Mouse (Mus musculus) midbrain, embryonic 14.5 days (tissue): Measurements from ENCODE around the gene Slc25a43. TPM values are rescaled to one million over a fixed set of nuclear protein-coding genes. Genes with fewer than 3 reads are reported as not detected.
"Not testable (repeated sequence)": the region's sequence is repeated elsewhere in the genome, so short reads cannot be mapped to it uniquely, and the experiment has no call there.

Experiments used
- ATAC-seq: fragments of 200-750 bp; cut with Nextera tagmentation; 2 replicates; pipeline ENCODE4 v1.8.0; 2017; ENCODE audit warnings: moderate number of reproducible peaks, moderate library complexity; ENCODE audit not compliant: low FRiP score, low TSS enrichment
- DNase-seq: peaks from one replicate; pipeline ENCODE4 v3.0.0-alpha.2; 2015
- H3K27ac ChIP-seq: fragments of 300-500 bp; sonication (generic); replicated peaks from 2 replicates; pipeline ENCODE4 v1.5.1; 2014; ENCODE audit warnings: mild to moderate bottlenecking, low read depth, low read length, moderate library complexity
- H3K27me3 ChIP-seq: fragments of 300-500 bp; sonication (generic); 2 replicates; pipeline ENCODE4 v1.6.1; 2014; ENCODE audit warnings: low read length, control low read depth, mixed read lengths; ENCODE audit not compliant: control insufficient read depth, insufficient read depth
- H3K36me3 ChIP-seq: fragments of 300-500 bp; sonication (generic); 2 replicates; pipeline ENCODE4 v1.6.1; 2014; ENCODE audit warnings: low read length, control low read depth; ENCODE audit not compliant: control insufficient read depth, insufficient read depth
- H3K4me1 ChIP-seq: fragments of 300-500 bp; sonication (generic); 2 replicates; pipeline ENCODE4 v1.6.1; 2014; ENCODE audit warnings: mild to moderate bottlenecking, antibody characterized with exemption, low read length, control low read depth; ENCODE audit not compliant: control insufficient read depth, insufficient read depth
- H3K4me2 ChIP-seq: fragments of 300-500 bp; sonication (generic); 2 replicates; pipeline ENCODE4 v1.6.1; 2014; ENCODE audit warnings: mild to moderate bottlenecking, low read length, moderate library complexity
- H3K4me3 ChIP-seq: fragments of 300-500 bp; sonication (generic); replicated peaks from 2 replicates; pipeline ENCODE4 v1.5.1; 2014; ENCODE audit warnings: low read depth, low read length
- H3K9ac ChIP-seq: fragments of 300-500 bp; sonication (generic); replicated peaks from 2 replicates; pipeline ENCODE4 v1.6.1; 2014; ENCODE audit warnings: mild to moderate bottlenecking, low read length, moderate library complexity
- H3K9me3 ChIP-seq: fragments of 300-500 bp; sonication (generic); 2 replicates; pipeline ENCODE4 v1.6.1; 2016; ENCODE audit warnings: low read length, control low read depth, mixed read lengths; ENCODE audit not compliant: control insufficient read depth
- WGBS: fragments of 180-500 bp; shearing (Covaris S2); extraction: QIAGEN DNeasy Blood & Tissue Kit; methylation state at CpG from one replicate; pipeline ENCODE4 v1.1.7; 2014; 5-methylcytosine and 5-hydroxymethylcytosine counted together
- polyA plus RNA-seq: library from polyadenylated mRNA; unstranded; fragments of >200 nt; fragmentation: Nextera tagmentation; extraction: Ambion mirVana; gene quantifications from 2 replicates; pipeline ENCODE4 v1.2.1, GENCODE M21; 2014

Gene Slc25a43
- polyA plus RNA-seq, 1 experiment from 2014 or later: 0.71 TPM

- H3K9me3 ChIP-seq: no peaks in the 10 kb centered on the region
- peaks cover 10% of the 10 kb centered on the region; the same call in 1 of the 2 replicates for H3K36me3 ChIP-seq
- peak overlapping the region; percentile 51 for H3K4me3 ChIP-seq
- H3K27ac ChIP-seq: peak overlapping the region; percentile 78
- peak; percentile 71 for ATAC-seq
- H3K4me1 ChIP-seq: no peaks in the 10 kb centered on the region
- WGBS: 9% methylated on average over 34 of the region's 41 CpGs
- H3K9ac ChIP-seq: peak overlapping the region; percentile 50
- peak overlapping the region; percentile 56 for H3K4me2 ChIP-seq
- DNase-seq: peak; percentile 87
- no peaks in the 10 kb centered on the region for H3K27me3 ChIP-seq
Observed at GRCm38 (mm10) chrX:36796163-36796581, 52.7 kb downstream of the Slc25a43 start.

- not testable (repeated sequence) for H3K9ac ChIP-seq
- WGBS: 74% methylated on average over 8 of the region's 8 CpGs
Observed at GRCm38 (mm10) chrX:36796734-36797133, 53.3 kb downstream of the Slc25a43 start.

GRCm38 (mm10) chrX:36799131-36799879 lies 55.8 kb downstream of the Slc25a43 start:
- Histone ChIP-seq H3K27me3 (no peaks in the 10 kb centered on the region), H3K4me2 (no peak overlapping the region), H3K9me3 (no peaks in the 10 kb centered on the region), H3K4me3 (no peak overlapping the region), H3K4me1 (no peaks in the 10 kb centered on the region), H3K27ac (no peak overlapping the region), H3K36me3 (peaks cover 10% of the 10 kb centered on the region; the same call in 1 of the 2 replicates), H3K9ac (no peak overlapping the region)
- ATAC-seq (no peak), DNase-seq (no peak)
- WGBS: 51% methylated on average over 6 of the region's 6 CpGs

More at GRCm38 (mm10) chrX:36796734-36797133, 53.3 kb downstream of the Slc25a43 start:
- peak overlapping the region; percentile 51 for H3K4me3 ChIP-seq
- not testable (repeated sequence) for H3K27me3 ChIP-seq, H3K9me3 ChIP-seq, DNase-seq, H3K36me3 ChIP-seq, ATAC-seq, H3K4me1 ChIP-seq, H3K27ac ChIP-seq
- peak overlapping the region; percentile 56 for H3K4me2 ChIP-seq

- Histone ChIP-seq H3K36me3 (0 out of 2 replicates have a peak, but pooled peaks cover under 1% of the 10 kb centered on the region), H3K4me3 (no peak overlapping the region), H3K9ac (no peak overlapping the region), H3K27me3 (no peaks in the 10 kb centered on the region), H3K9me3 (no peaks in the 10 kb centered on the region), H3K27ac (no peak overlapping the region), H3K4me2 (no peak overlapping the region), H3K4me1 (0 out of 2 replicates have a peak, but pooled peaks cover 6% of the 10 kb centered on the region)
- DNase-seq (no peak), ATAC-seq (no peak)
- 82% methylated on average over 5 of the region's 5 CpGs for WGBS
Observed at GRCm38 (mm10) chrX:36803189-36803588, 59.7 kb downstream of the Slc25a43 start.

GRCm38 (mm10) chrX:36804196-36804595 lies 60.7 kb downstream of the Slc25a43 start:
- no peak for DNase-seq
- no peaks in the 10 kb centered on the region for H3K27me3 ChIP-seq
- no peaks in the 10 kb centered on the region for H3K9me3 ChIP-seq
- no peak overlapping the region for H3K27ac ChIP-seq
- H3K4me3 ChIP-seq: no peak overlapping the region
- WGBS: 71% methylated on average over 5 of the region's 5 CpGs
- 0 out of 2 replicates have a peak, but pooled peaks cover 6% of the 10 kb centered on the region for H3K4me1 ChIP-seq
- H3K4me2 ChIP-seq: no peak overlapping the region
- H3K36me3 ChIP-seq: no peaks in the 10 kb centered on the region
- no peak overlapping the region for H3K9ac ChIP-seq
- ATAC-seq: no peak

- Histone ChIP-seq H3K9me3 (no peaks in the 10 kb centered on the region), H3K9ac (no peak overlapping the region), H3K4me2 (no peak overlapping the region), H3K27me3 (no peaks in the 10 kb centered on the region), H3K4me1 (0 out of 2 replicates have a peak, but pooled peaks cover 6% of the 10 kb centered on the region), H3K4me3 (no peak overlapping the region), H3K36me3 (no peaks in the 10 kb centered on the region), H3K27ac (no peak overlapping the region)
- ATAC-seq: no peak
- no peak for DNase-seq
- WGBS: 51% methylated on average over 5 of the region's 5 CpGs
Observed at GRCm38 (mm10) chrX:36805466-36806235, 62.2 kb downstream of the Slc25a43 start.

GRCm38 (mm10) chrX:36807360-36808317 lies 64.2 kb downstream of the Slc25a43 start:
- 15% methylated on average over 45 of the region's 45 CpGs for WGBS
- ATAC-seq: peak; percentile 88

GRCm38 (mm10) chrX:36808318-36808683 lies 64.8 kb downstream of the Slc25a43 start:
- no peaks in the 10 kb centered on the region for H3K9me3 ChIP-seq
- H3K4me3 ChIP-seq: peak overlapping the region; percentile 37
- H3K27ac ChIP-seq: peak overlapping the region; percentile 83
- no peak for ATAC-seq
- H3K27me3 ChIP-seq: no peaks in the 10 kb centered on the region
- H3K9ac ChIP-seq: no peak overlapping the region
- 80% methylated on average over 6 of the region's 6 CpGs for WGBS
- H3K4me2 ChIP-seq: peak overlapping the region; percentile 53
- 0 out of 2 replicates have a peak, but pooled peaks cover 6% of the 10 kb centered on the region for H3K4me1 ChIP-seq
- no peaks in the 10 kb centered on the region for H3K36me3 ChIP-seq
- no peak for DNase-seq

More at GRCm38 (mm10) chrX:36807360-36808317, 64.2 kb downstream of the Slc25a43 start:
- H3K4me1 ChIP-seq: 0 out of 2 replicates have a peak, but pooled peaks cover 6% of the 10 kb centered on the region
- peak overlapping the region; percentile 83 for H3K27ac ChIP-seq
- H3K9me3 ChIP-seq: no peaks in the 10 kb centered on the region
- H3K36me3 ChIP-seq: no peaks in the 10 kb centered on the region
- H3K4me2 ChIP-seq: peak overlapping the region; percentile 53
- peak overlapping the region; percentile 39; the same call in 1 of the 2 replicates for H3K9ac ChIP-seq
- peak overlapping the region; percentile 37 for H3K4me3 ChIP-seq
- H3K27me3 ChIP-seq: no peaks in the 10 kb centered on the region
- peak; percentile 86 for DNase-seq
